Mouse (Mus musculus) ovary, postnatal 36 days (tissue): ENCODE results near the gene Smok3c.
"Not testable (repeated sequence)": the region's sequence is repeated elsewhere in the genome, so short reads cannot be mapped to it uniquely, and the experiment has no call there.

Experiments used
- DNase-seq: peaks from one replicate; pipeline ENCODE4 v3.0.0; 2022; ENCODE audit warnings: low spot score, mixed read lengths

Smok3c gene

DNA sequence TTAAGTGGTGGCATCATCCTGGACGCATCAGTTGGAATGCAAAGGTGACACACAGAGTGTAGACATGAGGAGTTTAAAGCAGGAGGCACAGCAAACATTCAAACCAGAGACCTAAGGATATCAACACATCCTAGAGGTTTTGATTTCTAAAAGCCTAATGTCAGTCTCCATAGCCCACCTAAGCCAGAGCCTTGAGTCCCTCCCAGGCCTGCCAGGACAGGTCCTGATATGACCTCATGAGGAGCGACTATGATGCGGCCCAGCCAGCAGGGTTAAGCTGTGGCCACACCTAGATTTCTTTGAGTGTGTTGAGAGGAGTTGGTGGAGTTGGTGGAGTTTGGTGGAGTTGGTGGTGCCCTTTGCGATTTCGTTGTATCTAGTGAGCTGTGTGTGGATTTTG, at the start of gene Smok3c:
TSS of gene Smok3c (plus strand) at position 301 of the 400 bp plus-strand sequence.
- DNase-seq, result not testable (repeated sequence)

DNA sequence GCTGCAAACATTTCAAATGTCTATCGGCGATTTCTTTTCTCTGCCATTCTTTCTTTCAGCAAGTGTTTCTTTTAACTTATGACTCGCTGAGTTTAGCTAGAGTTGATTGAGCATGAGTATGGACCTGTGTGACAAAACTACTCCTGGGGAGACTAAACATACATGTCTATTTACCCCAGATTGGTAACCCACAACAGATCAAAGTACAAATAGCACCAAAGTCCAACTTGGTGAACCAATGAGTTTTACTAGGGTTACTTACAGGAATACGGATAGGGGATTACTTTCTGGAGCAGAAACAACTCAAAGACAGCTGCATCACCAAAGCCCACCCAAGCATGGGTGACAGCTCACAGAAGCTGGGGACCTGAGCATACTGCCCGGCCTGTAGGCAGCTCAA, 43.6 kb upstream of the Smok3c start:
- DNase-seq, result no peak

- no peak for DNase-seq
Measured at GRCm38 (mm10) chr5:138012382-138012781, 40.6 kb upstream of the Smok3c start.

- no peak for DNase-seq
Measured at GRCm38 (mm10) chr5:138016530-138016929, 36.5 kb upstream of the Smok3c start.

DNA sequence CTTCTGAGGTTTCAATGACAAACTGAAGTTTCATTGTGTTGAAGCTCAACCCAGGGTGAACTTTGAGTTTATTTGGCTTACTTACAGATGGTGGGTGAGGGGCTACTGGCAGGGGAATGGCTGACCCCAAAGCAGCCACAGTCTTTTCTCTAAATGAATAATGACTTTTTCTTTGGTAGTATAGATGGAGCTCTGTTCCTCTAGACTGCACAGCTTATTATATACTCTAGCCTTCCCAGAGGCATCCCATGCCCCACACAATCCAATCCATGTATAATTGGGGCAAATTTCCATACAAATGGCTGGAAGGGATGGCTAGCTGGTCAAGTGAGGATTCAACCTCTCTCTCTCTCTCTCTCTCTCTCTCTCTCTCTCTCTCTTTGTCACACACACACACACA, 36.0 kb upstream of the Smok3c start:
- no peak for DNase-seq

GRCm38 (mm10) chr5:138019577-138019976, 33.4 kb upstream of the Smok3c start:
- not testable (repeated sequence) for DNase-seq

GRCm38 (mm10) chr5:138020961-138021479, 32.0 kb upstream of the Smok3c start, which contains the start of the genes Smok3a and Smok3b:
Smok3a (plus strand) TSS chr5:138021261.
Smok3b (plus strand) TSS chr5:138021429.
- DNase-seq, result not testable (repeated sequence)

- no peak for DNase-seq
Measured at GRCm38 (mm10) chr5:138073803-138074202, 20.8 kb downstream of the Smok3c start.

GRCm38 (mm10) chr5:138075684-138076083, 22.7 kb downstream of the Smok3c start:
- no peak for DNase-seq

DNA sequence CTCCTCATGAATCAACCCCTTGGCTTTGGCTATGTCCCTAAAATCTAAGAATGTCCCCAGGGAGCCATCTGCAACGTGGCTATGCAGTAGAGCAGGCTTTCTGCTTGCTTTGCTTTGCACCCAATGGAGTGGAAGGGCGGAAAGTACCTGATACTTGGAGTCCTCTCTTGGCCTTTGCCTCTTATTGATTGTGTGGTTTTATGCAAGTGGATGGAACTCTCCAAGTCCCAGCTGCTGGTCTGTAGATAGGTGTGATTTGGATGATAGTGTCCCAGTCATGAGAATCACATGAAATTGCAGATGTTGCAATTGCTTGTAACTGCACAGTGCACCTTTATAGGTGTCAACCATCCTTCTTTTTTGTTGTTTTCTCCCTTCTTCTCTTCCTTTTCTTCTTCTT, 23.2 kb downstream of the Smok3c start:
- no peak for DNase-seq

- DNase-seq, result no peak
Measured at GRCm38 (mm10) chr5:138080456-138080855, 27.5 kb downstream of the Smok3c start.

DNA sequence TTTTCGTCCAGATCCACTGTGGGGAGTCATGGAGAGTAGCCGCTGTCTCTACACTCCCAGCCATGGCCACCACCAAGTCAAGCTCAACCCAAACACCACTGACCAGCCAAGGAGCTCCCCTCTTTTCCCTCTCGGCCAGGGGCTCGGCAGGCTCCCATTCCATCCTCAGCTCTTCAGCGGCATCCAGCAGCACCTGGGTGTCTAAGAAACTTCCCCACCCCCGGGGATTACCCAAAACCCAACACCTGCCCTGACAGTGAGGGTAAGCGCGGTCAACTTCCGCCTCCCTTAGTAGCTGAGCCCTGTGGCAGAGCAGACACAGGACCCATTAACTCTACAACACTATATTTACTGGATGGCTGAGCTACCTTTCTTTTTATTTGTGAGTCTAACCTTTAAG, 28.5 kb downstream of the Smok3c start:
- no peak for DNase-seq

- no peak for DNase-seq
Measured at GRCm38 (mm10) chr5:138083318-138083900, 30.4 kb downstream of the Smok3c start.

DNA sequence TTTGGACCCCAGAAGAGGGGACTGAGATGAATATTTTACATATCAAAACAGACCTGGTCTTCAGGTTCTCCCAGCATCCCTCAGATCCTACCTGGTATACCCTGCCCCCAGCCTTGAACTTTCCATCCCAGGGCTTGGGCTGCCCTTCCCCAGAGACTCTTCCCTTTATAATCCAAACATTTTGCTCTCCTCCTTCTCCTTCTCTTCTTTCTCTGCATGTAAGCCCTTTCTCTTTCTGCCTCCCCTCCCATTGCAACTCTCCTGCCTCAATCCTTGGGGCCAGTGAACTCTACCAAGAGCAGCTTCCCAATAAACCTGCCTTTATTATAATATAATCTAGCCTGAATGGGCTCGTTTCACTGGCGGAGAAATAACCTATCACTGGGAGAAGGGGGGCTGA, 30.9 kb downstream of the Smok3c start:
- DNase-seq, result no peak

DNA sequence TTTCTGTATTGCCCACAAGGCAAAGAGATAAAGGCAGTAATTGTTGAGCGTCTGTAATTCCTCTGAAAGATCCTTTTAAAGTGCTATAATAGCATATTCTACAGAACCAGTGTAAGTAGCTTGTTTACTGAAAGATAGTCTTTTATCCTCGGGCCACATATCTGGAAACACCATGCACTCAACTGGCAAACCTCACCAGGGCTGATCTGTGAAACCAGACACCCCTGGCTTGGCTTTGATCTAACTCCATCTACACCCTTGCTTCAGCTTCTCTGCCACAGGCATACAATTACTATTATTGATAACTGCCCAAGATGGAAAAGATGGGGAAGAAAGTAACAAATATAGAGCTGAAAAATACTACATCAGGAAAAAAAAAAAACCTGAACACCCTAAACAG, 31.5 kb downstream of the Smok3c start:
- no peak for DNase-seq

- peak; percentile 71 for DNase-seq
Measured at GRCm38 (mm10) chr5:138084996-138085395, 32.0 kb downstream of the Smok3c start, which contains the start of gene Zkscan1. Zkscan1 (plus strand) TSS chr5:138085084.

DNA sequence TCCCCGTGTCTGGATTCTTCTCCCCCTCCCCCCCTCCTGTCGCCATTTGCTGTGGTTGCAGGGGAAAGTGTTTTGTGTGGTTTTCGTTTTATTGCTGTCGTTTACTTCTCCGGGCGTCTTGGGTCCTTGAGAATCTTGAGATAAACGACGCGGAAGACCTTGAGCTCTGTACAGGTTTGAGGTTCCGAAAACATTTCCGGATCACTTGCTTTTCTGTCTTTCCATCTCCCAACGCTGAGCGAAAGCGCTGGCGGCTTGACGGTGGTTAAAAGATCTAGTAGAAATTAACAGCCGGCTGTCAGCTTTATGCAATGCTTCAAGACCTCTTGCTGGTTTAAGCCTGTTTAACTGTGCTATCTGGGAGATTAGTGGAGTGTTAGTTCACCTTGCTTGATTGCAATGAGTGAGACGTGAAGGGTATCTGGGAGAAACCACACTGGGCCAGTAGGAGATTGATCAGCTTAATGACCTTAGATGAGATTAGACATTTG, 32.5 kb downstream of the Smok3c start:
- peak; percentile 12 for DNase-seq

DNA sequence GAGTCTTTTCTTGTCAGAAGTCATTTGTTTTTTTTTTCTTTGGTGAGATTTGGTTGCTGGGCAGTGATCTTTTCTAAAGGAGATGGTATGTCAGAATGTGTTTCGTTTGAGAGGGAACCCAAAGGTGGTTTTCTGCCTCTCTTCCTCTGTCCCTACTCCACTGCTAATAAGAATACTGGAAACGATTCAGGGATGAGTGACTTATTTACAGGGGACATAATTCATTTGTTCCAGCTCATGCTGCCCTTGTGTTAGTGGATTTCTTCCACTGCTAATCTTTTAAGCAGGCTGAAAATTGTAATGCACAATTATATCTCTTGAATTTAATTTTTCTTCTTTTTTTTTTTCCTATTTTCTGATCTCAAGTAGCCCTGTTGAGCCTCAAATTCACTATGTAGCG, 33.8 kb downstream of the Smok3c start:
- no peak for DNase-seq

DNA sequence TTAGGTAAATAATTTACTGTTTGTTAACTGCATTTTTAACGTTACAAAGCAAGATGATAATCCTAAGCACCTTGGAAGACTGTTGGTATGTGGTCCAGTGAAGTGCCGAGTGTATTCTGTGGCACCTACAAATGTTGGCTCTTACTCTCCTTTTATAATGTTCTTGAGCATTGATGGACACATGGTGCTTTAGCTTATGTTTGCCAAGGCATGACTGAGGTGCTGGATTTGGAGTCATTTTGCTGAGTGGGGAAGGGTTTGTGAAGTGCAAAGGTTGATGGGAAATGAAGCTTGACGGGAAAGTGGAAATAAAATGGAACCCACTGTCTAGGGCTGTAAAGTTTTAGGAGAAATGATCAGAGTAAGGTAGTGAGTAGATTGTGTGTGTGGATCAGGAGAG, 35.4 kb downstream of the Smok3c start:
- DNase-seq, result no peak

DNA sequence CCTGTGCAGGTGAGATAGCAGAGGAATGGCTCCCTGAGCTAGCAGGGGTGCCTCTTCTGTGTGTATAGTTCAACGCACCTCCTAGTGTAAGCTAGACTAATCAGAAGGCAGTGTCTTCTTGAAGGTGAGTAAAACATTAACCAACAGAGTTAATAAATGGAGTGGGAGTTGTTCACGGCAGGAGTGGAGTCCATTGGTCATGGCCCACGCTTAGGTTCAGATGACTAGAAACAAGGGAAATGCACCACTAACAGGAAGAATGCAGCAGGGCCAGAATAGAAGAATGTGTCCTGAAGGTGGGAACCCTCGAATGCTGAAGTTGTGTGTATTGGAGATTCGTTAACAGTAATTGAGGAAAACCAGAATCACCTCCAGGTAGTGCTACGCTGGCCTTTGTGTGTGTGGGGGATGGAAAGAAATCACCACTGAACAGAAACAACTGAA, 36.1 kb downstream of the Smok3c start:
- DNase-seq, result no peak

DNA sequence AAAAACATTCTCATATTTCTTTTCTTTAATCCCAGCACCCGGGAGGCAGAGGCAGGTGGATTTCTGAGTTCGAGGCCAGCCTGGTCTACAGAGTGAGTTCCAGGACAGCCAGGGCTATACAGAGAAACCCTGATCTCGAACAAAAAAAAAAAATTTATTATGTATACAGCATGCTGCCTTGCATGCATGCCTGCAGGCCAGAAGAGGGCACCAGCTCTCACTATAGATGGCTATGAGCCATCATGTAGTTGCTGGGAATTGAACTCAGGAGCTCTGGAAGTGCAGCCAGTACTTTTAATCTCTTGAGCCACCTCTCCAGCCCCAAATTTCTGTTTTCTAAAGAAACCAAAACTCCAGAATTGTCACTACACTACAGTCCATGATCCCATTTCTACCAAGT, 37.3 kb downstream of the Smok3c start:
- DNase-seq, result no peak

DNA sequence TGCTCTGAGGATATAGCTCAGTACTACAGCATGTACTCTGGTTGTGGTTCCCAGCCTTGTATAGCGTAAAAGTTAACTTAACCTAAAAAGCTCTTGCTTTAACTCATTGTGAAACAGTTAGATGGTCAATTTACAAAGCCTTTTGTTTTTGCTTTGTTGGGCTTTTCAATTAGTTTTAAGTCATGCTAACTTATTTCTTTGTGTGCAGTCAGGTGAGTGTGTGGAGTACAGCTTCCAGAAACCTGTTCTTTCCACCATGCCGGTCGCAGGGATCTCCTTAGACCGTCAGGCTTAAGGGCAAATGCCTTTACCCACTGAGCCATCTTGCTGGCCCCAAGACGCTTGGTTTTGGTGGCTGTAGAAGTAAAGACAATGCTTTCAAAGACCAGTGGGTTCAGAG, 37.7 kb downstream of the Smok3c start:
- DNase-seq, result no peak

DNA sequence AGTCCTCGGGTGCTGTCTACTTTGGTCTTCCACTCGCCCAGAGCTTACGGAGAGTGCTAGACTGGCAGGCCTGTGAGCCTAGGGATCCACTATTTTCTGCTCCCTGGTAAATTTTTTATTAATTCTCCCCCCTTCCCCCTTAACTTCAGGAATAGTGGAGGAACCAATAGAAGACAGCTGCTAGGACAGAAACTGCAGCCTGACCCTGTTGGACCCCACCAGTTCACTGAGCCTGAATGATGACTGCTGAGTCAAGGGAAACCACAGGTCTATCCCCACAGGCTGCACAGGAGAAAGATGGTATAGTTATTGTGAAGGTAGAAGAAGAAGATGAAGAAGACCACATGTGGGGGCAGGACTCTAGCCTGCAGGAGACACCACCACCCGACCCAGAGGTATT, 39.8 kb downstream of the Smok3c start:
- no peak for DNase-seq

DNA sequence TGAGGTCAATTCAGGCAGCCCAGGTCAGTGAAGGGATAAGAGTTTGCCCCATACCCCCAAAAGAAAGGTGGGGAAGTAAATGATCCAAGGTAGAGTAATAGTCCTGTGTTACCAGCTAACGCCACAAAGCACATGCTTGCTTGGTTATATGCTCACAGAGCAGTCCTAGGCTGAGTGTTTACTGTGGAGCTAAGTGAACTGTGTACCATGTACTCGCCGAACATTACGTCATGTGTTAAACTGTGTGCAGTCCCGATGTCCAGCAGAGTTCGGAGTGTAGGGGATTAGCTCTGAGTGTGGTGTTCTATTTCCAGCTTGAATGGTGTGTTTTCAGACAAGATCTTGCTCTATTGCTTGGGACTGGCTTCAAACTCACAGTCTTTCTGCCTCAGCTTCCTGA, 41.5 kb downstream of the Smok3c start:
- DNase-seq, result no peak
